Mouse (Mus musculus) macrophage (primary cell): Measurements from ENCODE around the gene Hcfc2. TPM values are rescaled to one million over a fixed set of nuclear protein-coding genes. Genes with fewer than 3 reads are reported as not detected.

Experiments
- H3K27ac ChIP-seq: fragments of 350-480 bp; formaldehyde crosslinking; 2 replicates; pipeline ENCODE4 v1.9.0; 2021
- H3K36me3 ChIP-seq: fragments of 350-480 bp; formaldehyde crosslinking; 2 replicates; pipeline ENCODE4 v1.9.0; 2021; ENCODE audit errors: inconsistent target
- H3K4me3 ChIP-seq: fragments of 350-480 bp; formaldehyde crosslinking; 2 replicates; pipeline ENCODE4 v1.9.0; 2021; ENCODE audit errors: inconsistent target
- H3K79me2 ChIP-seq: fragments of 350-480 bp; formaldehyde crosslinking; 2 replicates; pipeline ENCODE4 v1.9.0; 2021; ENCODE audit errors: inconsistent target
- WGBS: methylation state at CpG from one replicate; pipeline ENCODE4 v1.1.7; 2026; ENCODE audit warnings: inconsistent platforms; ENCODE audit not compliant: missing documents; 5-methylcytosine and 5-hydroxymethylcytosine counted together
- polyA plus RNA-seq: library from polyadenylated mRNA; stranded (reverse); fragments of 250-400 nt; gene quantifications from 3 replicates; pipeline ENCODE4 v1.2.4, GENCODE M21; 2018; ENCODE audit warnings: inconsistent platforms

Gene Hcfc2
- polyA plus RNA-seq, 1 experiment from 2014 or later = 11.4 TPM

GRCm38 (mm10) chr10:82752921-82753320 is 57.0 kb downstream of the Hcfc2 start:
- Histone ChIP-seq H3K4me3 (no peak overlapping the region), H3K79me2 (peaks cover 2% of the 10 kb centered on the region; the same call in 1 of the 2 replicates), H3K27ac (no peak overlapping the region), H3K36me3 (peaks cover 80% of the 10 kb centered on the region)
- WGBS = 96% methylated on average over 3 of the region's 3 CpGs

- Histone ChIP-seq H3K36me3 (peaks cover 80% of the 10 kb centered on the region), H3K27ac (no peak overlapping the region), H3K4me3 (no peak overlapping the region), H3K79me2 (peaks cover 19% of the 10 kb centered on the region; the same call in 1 of the 2 replicates)
- 88% methylated on average over 1 of the region's 1 CpGs for WGBS
These were observed 58.7 kb downstream of the Hcfc2 start for GRCm38 (mm10) chr10:82754642-82755041.

GRCm38 (mm10) chr10:82755213-82755890 is 59.4 kb downstream of the Hcfc2 start:
- WGBS = 90% methylated on average over 11 of the region's 11 CpGs
- H3K4me3 ChIP-seq = no peak overlapping the region
- no peak overlapping the region for H3K27ac ChIP-seq
- H3K79me2 ChIP-seq = peaks cover 26% of the 10 kb centered on the region
- H3K36me3 ChIP-seq = peaks cover 76% of the 10 kb centered on the region

GRCm38 (mm10) chr10:82756466-82756865 is 60.5 kb downstream of the Hcfc2 start:
- H3K36me3 ChIP-seq = peaks cover 64% of the 10 kb centered on the region
- WGBS = 96% methylated on average over 9 of the region's 9 CpGs
- H3K4me3 ChIP-seq = no peak overlapping the region

GRCm38 (mm10) chr10:82757341-82757740 is 61.4 kb downstream of the Hcfc2 start:
- H3K27ac ChIP-seq = no peak overlapping the region
- 78% methylated on average over 9 of the region's 9 CpGs for WGBS
- no peak overlapping the region for H3K4me3 ChIP-seq
- H3K79me2 ChIP-seq = peaks cover 46% of the 10 kb centered on the region
- H3K36me3 ChIP-seq = peaks cover 56% of the 10 kb centered on the region

More at GRCm38 (mm10) chr10:82756466-82756865, 60.5 kb downstream of the Hcfc2 start:
- H3K27ac ChIP-seq = no peak overlapping the region
- peaks cover 37% of the 10 kb centered on the region for H3K79me2 ChIP-seq

GRCm38 (mm10) chr10:82758368-82758767 is 62.4 kb downstream of the Hcfc2 start:
- H3K27ac ChIP-seq = no peak overlapping the region
- peaks cover 47% of the 10 kb centered on the region for H3K36me3 ChIP-seq
- H3K79me2 ChIP-seq = peaks cover 52% of the 10 kb centered on the region
- WGBS = 95% methylated on average over 6 of the region's 6 CpGs
- H3K4me3 ChIP-seq = no peak overlapping the region

- no peak overlapping the region for H3K4me3 ChIP-seq
- H3K27ac ChIP-seq = no peak overlapping the region
- WGBS = 100% methylated on average over 3 of the region's 3 CpGs
- peaks cover 42% of the 10 kb centered on the region for H3K36me3 ChIP-seq
- peaks cover 52% of the 10 kb centered on the region for H3K79me2 ChIP-seq
These were observed 62.9 kb downstream of the Hcfc2 start for GRCm38 (mm10) chr10:82758878-82759277.

GRCm38 (mm10) chr10:82759706-82760105 is 63.7 kb downstream of the Hcfc2 start:
- Histone ChIP-seq H3K36me3 (peaks cover 34% of the 10 kb centered on the region), H3K4me3 (no peak overlapping the region), H3K79me2 (peaks cover 52% of the 10 kb centered on the region), H3K27ac (no peak overlapping the region)
- WGBS = 78% methylated on average over 5 of the region's 5 CpGs

- no peak overlapping the region for H3K4me3 ChIP-seq
These were observed 65.3 kb downstream of the Hcfc2 start for GRCm38 (mm10) chr10:82761037-82761811.

GRCm38 (mm10) chr10:82762756-82763681 is 67.1 kb downstream of the Hcfc2 start:
- 0 out of 2 replicates have a peak, but pooled peaks cover 7% of the 10 kb centered on the region for H3K36me3 ChIP-seq
- H3K4me3 ChIP-seq = peak overlapping the region; percentile 66
- peak overlapping the region; percentile 32; the same call in 1 of the 2 replicates for H3K27ac ChIP-seq
- WGBS = 1% methylated on average over 46 of the region's 48 CpGs
- H3K79me2 ChIP-seq = peaks cover 49% of the 10 kb centered on the region

More at GRCm38 (mm10) chr10:82761037-82761811, 65.3 kb downstream of the Hcfc2 start:
- Histone ChIP-seq H3K27ac (no peak overlapping the region), H3K36me3 (peaks cover 20% of the 10 kb centered on the region), H3K79me2 (peaks cover 52% of the 10 kb centered on the region)
- 93% methylated on average over 8 of the region's 9 CpGs for WGBS

- Histone ChIP-seq H3K36me3 (0 out of 2 replicates have a peak, but pooled peaks cover 7% of the 10 kb centered on the region), H3K27ac (peak within 1 kb of the TSS; percentile 33; the same call in 1 of the 2 replicates), H3K4me3 (peak within 1 kb of the TSS; percentile 66), H3K79me2 (peaks cover 39% of the 10 kb centered on the region)
- 1% methylated on average over 46 of the region's 68 CpGs for WGBS
These were observed 68.1 kb downstream of the Hcfc2 start, which contains the start of gene Nfyb for GRCm38 (mm10) chr10:82763840-82764631. Nfyb (minus strand) TSS chr10:82764144.

GRCm38 (mm10) chr10:82768901-82769300 is 72.9 kb downstream of the Hcfc2 start:
- Histone ChIP-seq H3K27ac (no peak overlapping the region), H3K79me2 (no peaks in the 10 kb centered on the region), H3K36me3 (no peaks in the 10 kb centered on the region), H3K4me3 (no peak overlapping the region)
- WGBS = 91% methylated on average over 7 of the region's 9 CpGs

- H3K36me3 ChIP-seq = no peaks in the 10 kb centered on the region
- H3K79me2 ChIP-seq = no peaks in the 10 kb centered on the region
- no peak overlapping the region for H3K27ac ChIP-seq
- WGBS = 60% methylated on average over 1 of the region's 2 CpGs
- H3K4me3 ChIP-seq = no peak overlapping the region
These were observed 74.8 kb downstream of the Hcfc2 start for GRCm38 (mm10) chr10:82770713-82771112.
